ENCODE assay signal across 9 mouse cellular contexts in genomic region chr3:88756276-88756675, GRCm38 (mm10). TPM values are rescaled to one million over a fixed set of nuclear protein-coding genes. Genes with fewer than 3 reads are reported as not detected.
A peak's percentile ranks its signal among the peaks of the same experiment; 100 is the strongest.
DNase-seq lines count a peak whose midpoint lies in the region; ATAC-seq and TF ChIP-seq lines count a peak whose summit lies in the region.
"Had no signal": no experiment of that assay in that cellular context is flagged by ENCODE, and none has a peak within 500 bp of the region (broad histone marks: within the 10 kb centered on the region; RNA-seq: fewer than 3 reads in every experiment).

No protein-coding gene starts in this region.

- no peak overlapping the region for H3K9ac ChIP-seq in kidney, postnatal 0 days (ENCODE audit: low read depth, low read length)
- no peak overlapping the region for H3K9ac ChIP-seq in hindbrain, embryonic 16.5 days (ENCODE audit: low read depth, low read length)
- H3K9ac ChIP-seq in neural tube, embryonic 12.5 days: 0 out of 2 replicates have a peak overlapping the region, but pooled peaks have one; percentile 1

- H3K4me3 ChIP-seq in kidney, postnatal 0 days (replicated peaks; ENCODE audit: low read depth, low read length): no peak overlapping the region
- no peak overlapping the region for H3K4me3 ChIP-seq in forebrain, embryonic 10.5 days
- H3K4me3 ChIP-seq in hindbrain, embryonic 16.5 days (ENCODE audit: low read length): no peak overlapping the region
- H3K4me3 ChIP-seq in neural tube, embryonic 12.5 days: no peak overlapping the region

- TF ChIP-seq CTCF in kidney, postnatal 0 days (IDR thresholded peaks at IDR 0.05; ENCODE audit: low read depth): no peak

- no peaks in the 10 kb centered on the region for H3K27me3 ChIP-seq in kidney, postnatal 0 days (ENCODE audit: insufficient read depth, low read length)
- no peaks in the 10 kb centered on the region for H3K27me3 ChIP-seq in forebrain, embryonic 10.5 days (ENCODE audit: poor library complexity, severe bottlenecking)
- H3K27me3 ChIP-seq in hindbrain, embryonic 16.5 days (replicated peaks; ENCODE audit: control insufficient read depth, insufficient read depth, low read length): no peaks in the 10 kb centered on the region
- H3K27me3 ChIP-seq in neural tube, embryonic 12.5 days (replicated peaks): no peaks in the 10 kb centered on the region

- DNase-seq in kidney, postnatal 0 days (ENCODE audit: low spot score): no peak
- no peak for DNase-seq in kidney, postnatal 10 days
- DNase-seq in forebrain, embryonic 10.5 days (ENCODE audit: extremely low spot score, low spot score): no peak
- DNase-seq in retina, postnatal 1 day: no peak
- DNase-seq in left cerebral cortex, adult 18-20 months (ENCODE audit: low spot score in 2 of 2): no peak
- DNase-seq: kidney, postnatal 14 days; lung, adult 18-20 months had no signal

- 30% methylated on average over 4 of the region's 4 CpGs for WGBS in kidney, postnatal 0 days
- WGBS in forebrain, embryonic 10.5 days: 67% methylated on average over 4 of the region's 4 CpGs
- WGBS in hindbrain, embryonic 16.5 days: 18% methylated on average over 4 of the region's 4 CpGs
- 15% methylated on average over 4 of the region's 4 CpGs for WGBS in neural tube, embryonic 12.5 days

- H3K4me1 ChIP-seq in kidney, postnatal 0 days (replicated peaks; ENCODE audit: insufficient read depth, low read length): peaks cover 8% of the 10 kb centered on the region; the same call in 1 of the 2 replicates
- peaks cover 45% of the 10 kb centered on the region for H3K4me1 ChIP-seq in forebrain, embryonic 10.5 days
- peaks cover 37% of the 10 kb centered on the region for H3K4me1 ChIP-seq in hindbrain, embryonic 16.5 days (ENCODE audit: control insufficient read depth, insufficient read depth, low read depth, low read length)
- peaks cover 51% of the 10 kb centered on the region for H3K4me1 ChIP-seq in neural tube, embryonic 12.5 days

- no peak overlapping the region for H3K4me2 ChIP-seq in kidney, postnatal 0 days (ENCODE audit: low read length)
- H3K4me2 ChIP-seq in hindbrain, embryonic 16.5 days (ENCODE audit: low read length): peak overlapping the region; percentile 1; the same call in 1 of the 2 replicates
- peak overlapping the region; percentile 42 for H3K4me2 ChIP-seq in neural tube, embryonic 12.5 days (replicated peaks)

- H3K9me3 ChIP-seq in kidney, postnatal 0 days (replicated peaks; ENCODE audit: low read length): no peaks in the 10 kb centered on the region
- H3K9me3 ChIP-seq in forebrain, embryonic 10.5 days: no peaks in the 10 kb centered on the region
- H3K9me3 ChIP-seq in hindbrain, embryonic 16.5 days (ENCODE audit: control insufficient read depth, low read length): no peaks in the 10 kb centered on the region
- H3K9me3 ChIP-seq in neural tube, embryonic 12.5 days: no peaks in the 10 kb centered on the region

- 0 out of 2 replicates have a peak overlapping the region, but pooled peaks have one; percentile 9 for H3K27ac ChIP-seq in kidney, postnatal 0 days
- peak overlapping the region; percentile 90 for H3K27ac ChIP-seq in forebrain, embryonic 10.5 days
- H3K27ac ChIP-seq in hindbrain, embryonic 16.5 days (ENCODE audit: low read depth, low read length): peak overlapping the region; percentile 80
- H3K27ac ChIP-seq in neural tube, embryonic 12.5 days: peak overlapping the region; percentile 72

- ATAC-seq in kidney, postnatal 0 days (replicated peaks; ENCODE audit: low FRiP score, low read depth): no peak
- ATAC-seq in hindbrain, embryonic 16.5 days: peak; percentile 57
- ATAC-seq in neural tube, embryonic 12.5 days (ENCODE audit: low FRiP score, low read depth): peak; percentile 49

- H3K36me3 ChIP-seq in kidney, postnatal 0 days (ENCODE audit: insufficient read depth, low read length): no peaks in the 10 kb centered on the region
- peaks cover 99% of the 10 kb centered on the region for H3K36me3 ChIP-seq in forebrain, embryonic 10.5 days (replicated peaks)
- H3K36me3 ChIP-seq in hindbrain, embryonic 16.5 days (ENCODE audit: control insufficient read depth, insufficient read depth, low read length): peaks cover 29% of the 10 kb centered on the region
- H3K36me3 ChIP-seq in neural tube, embryonic 12.5 days: peaks cover 81% of the 10 kb centered on the region

RNA-seq across cellular contexts. Expression of gene Syt11, which starts 18.7 kb away (rescaled TPM):
- 8.8 and 9.1 TPM in 2 replicates for polyA plus RNA-seq in kidney, postnatal 0 days (2015; fragmentation: Nextera tagmentation; extraction: Ambion mirVana)
- polyA plus RNA-seq in forebrain, embryonic 10.5 days (2016; fragmentation: Nextera tagmentation; extraction: Ambion mirVana): 121 and 123 TPM in 2 replicates
- polyA plus RNA-seq in hindbrain, embryonic 16.5 days (2015; fragmentation: Nextera tagmentation; extraction: Ambion mirVana): 249 and 257 TPM in 2 replicates
- polyA plus RNA-seq in neural tube, embryonic 12.5 days (2016; fragmentation: Nextera tagmentation; extraction: Ambion mirVana): 199 and 209 TPM in 2 replicates
- 100 to 1,000 TPM; 511 to 528 TPM for total RNA-seq in left cerebral cortex, adult 18-20 months (2021)

RNA-seq across cellular contexts. Expression of gene Rit1, which starts 39.6 kb away (rescaled TPM):
- polyA plus RNA-seq in kidney, postnatal 0 days (2015; fragmentation: Nextera tagmentation; extraction: Ambion mirVana): 58.6 and 62.5 TPM in 2 replicates
- 32.3 and 34.3 TPM in 2 replicates for polyA plus RNA-seq in forebrain, embryonic 10.5 days (2016; fragmentation: Nextera tagmentation; extraction: Ambion mirVana)
- polyA plus RNA-seq in hindbrain, embryonic 16.5 days (2015; fragmentation: Nextera tagmentation; extraction: Ambion mirVana): 72.2 and 72.6 TPM in 2 replicates
- 44.6 and 49.1 TPM in 2 replicates for polyA plus RNA-seq in neural tube, embryonic 12.5 days (2016; fragmentation: Nextera tagmentation; extraction: Ambion mirVana)
- 10 to 100 TPM; 41.4 to 42.9 TPM for total RNA-seq in left cerebral cortex, adult 18-20 months (2021)

Comparison
In these comparisons a context has a peak if more than half of its experiments do, and no peak if none do; other contexts are left out.
1. H3K27ac ChIP-seq: peak in every context shown above with its lines; median percentile 90 in forebrain, embryonic 10.5 days; 80 in hindbrain, embryonic 16.5 days; 72 in neural tube, embryonic 12.5 days; 9 in kidney, postnatal 0 days.
2. RNA of gene Syt11, which starts 18.7 kb away (polyA plus RNA-seq): 249 to 257 TPM in hindbrain, embryonic 16.5 days, 199 to 209 TPM in neural tube, embryonic 12.5 days and 121 to 123 TPM in forebrain, embryonic 10.5 days; 8.8 to 9.1 TPM in kidney, postnatal 0 days; every median in the first group is over 10 times any median in the second.